Mouse (Mus musculus) kidney, postnatal 14 days (tissue): ENCODE data around the gene Ylpm1.

Experiments
- DNase-seq: peaks from one replicate; pipeline ENCODE4 v3.0.0; 2022; ENCODE audit warnings: mixed read lengths

The Ylpm1 gene

GRCm38 (mm10) chr12:84996083-84996496 lies at the start of gene Ylpm1:
Gene Ylpm1 (plus strand): TSS chr12:84996321.
- peak; percentile 97 for DNase-seq

- DNase-seq = no peak
Measured at GRCm38 (mm10) chr12:84947894-84948583, 48.1 kb upstream of the Ylpm1 start.

- DNase-seq = no peak
Measured at GRCm38 (mm10) chr12:84948584-84949285, 47.4 kb upstream of the Ylpm1 start.

GRCm38 (mm10) chr12:84950763-84951162 lies 45.4 kb upstream of the Ylpm1 start:
- DNase-seq = no peak

- no peak for DNase-seq
Measured at GRCm38 (mm10) chr12:84951531-84951930, 44.6 kb upstream of the Ylpm1 start.

GRCm38 (mm10) chr12:84952351-84952750 lies 43.8 kb upstream of the Ylpm1 start:
- DNase-seq = no peak

GRCm38 (mm10) chr12:84956317-84956716 lies 39.8 kb upstream of the Ylpm1 start:
- DNase-seq = no peak

GRCm38 (mm10) chr12:84958794-84959356 lies 37.2 kb upstream of the Ylpm1 start:
- DNase-seq = no peak

GRCm38 (mm10) chr12:84962606-84963005 lies 33.5 kb upstream of the Ylpm1 start:
- DNase-seq = no peak

- no peak for DNase-seq
Measured at GRCm38 (mm10) chr12:84968831-84969655, 27.1 kb upstream of the Ylpm1 start.

GRCm38 (mm10) chr12:84969656-84970427 lies 26.3 kb upstream of the Ylpm1 start:
- no peak for DNase-seq

- DNase-seq = peak; percentile 92
Measured at GRCm38 (mm10) chr12:84970428-84971096, 25.6 kb upstream of the Ylpm1 start, which contains the start of the genes Fcf1 and Arel1. Gene Fcf1 (plus strand): TSS chr12:84970897. Gene Arel1 (minus strand): TSS chr12:84970900.

GRCm38 (mm10) chr12:84979264-84979862 lies 16.8 kb upstream of the Ylpm1 start:
- no peak for DNase-seq

GRCm38 (mm10) chr12:84989456-84989855 lies 6.7 kb upstream of the Ylpm1 start:
- DNase-seq = no peak

- DNase-seq = no peak
Measured at GRCm38 (mm10) chr12:84995112-84995761, 884 bp upstream of the Ylpm1 start.

GRCm38 (mm10) chr12:84996501-84997398 lies 629 bp downstream of the Ylpm1 start:
- DNase-seq = no peak

- no peak for DNase-seq
Measured at GRCm38 (mm10) chr12:84999053-84999452, 2.9 kb downstream of the Ylpm1 start.

- DNase-seq = no peak
Measured at GRCm38 (mm10) chr12:85006206-85006605, 10.1 kb downstream of the Ylpm1 start.

- DNase-seq = no peak
Measured at GRCm38 (mm10) chr12:85007021-85007420, 10.9 kb downstream of the Ylpm1 start.

GRCm38 (mm10) chr12:85009776-85010175 lies 13.7 kb downstream of the Ylpm1 start:
- DNase-seq = peak; percentile 11
